Mouse (Mus musculus): ENCODE results near the gene Foxj3.
A peak's percentile ranks its signal among the peaks of the same experiment; 100 is the strongest.
"Not testable (repeated sequence)": the region's sequence is repeated elsewhere in the genome, so short reads cannot be mapped to it uniquely, and the experiment has no call there.

Gene Foxj3

DNA sequence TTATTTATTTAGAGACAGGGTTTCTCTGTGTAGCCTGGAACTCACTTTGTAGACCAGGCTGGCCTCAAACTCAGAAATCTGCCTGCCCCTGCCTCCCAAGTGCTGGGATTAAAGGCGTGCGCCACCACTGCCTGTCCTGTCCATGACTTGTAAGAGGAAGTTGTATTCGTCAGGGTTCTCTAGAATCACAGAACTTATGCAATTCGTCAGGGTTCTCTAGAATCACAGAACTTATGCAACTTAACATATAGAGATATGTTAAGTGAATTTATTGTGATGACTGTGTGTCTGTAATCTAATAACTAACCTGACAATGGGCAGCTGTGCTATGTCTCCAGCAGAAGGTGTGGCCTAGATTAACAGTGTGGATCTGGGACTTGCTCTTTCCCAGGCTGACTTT lies at the start of gene Foxj3:
TSS of gene Foxj3 (plus strand) at position 390 of the 400 bp plus-strand sequence.
- not testable (repeated sequence) for DNase-seq (ENCODE audit: inconsistent ontology term)

DNA sequence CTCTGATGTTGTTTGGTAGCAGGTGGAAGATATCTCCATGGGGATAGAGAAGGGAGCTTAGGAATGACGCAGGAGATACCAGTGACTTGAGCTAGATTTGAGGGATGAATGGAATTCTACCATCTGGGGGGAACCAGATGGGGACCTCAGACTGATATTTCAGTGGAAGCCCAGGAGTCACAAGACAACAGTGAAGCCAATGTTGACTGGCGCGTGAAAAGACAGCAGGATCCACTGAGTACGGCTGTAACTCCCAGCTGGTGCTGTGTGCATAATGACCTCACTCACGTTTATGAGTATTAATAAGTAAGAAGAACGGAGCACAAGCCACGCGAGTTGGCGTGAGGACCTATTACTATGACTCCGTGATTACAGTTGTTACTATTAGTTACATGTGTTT lies 47.1 kb upstream of the Foxj3 start:
- DNase-seq (ENCODE audit: inconsistent ontology term): no peak

DNA sequence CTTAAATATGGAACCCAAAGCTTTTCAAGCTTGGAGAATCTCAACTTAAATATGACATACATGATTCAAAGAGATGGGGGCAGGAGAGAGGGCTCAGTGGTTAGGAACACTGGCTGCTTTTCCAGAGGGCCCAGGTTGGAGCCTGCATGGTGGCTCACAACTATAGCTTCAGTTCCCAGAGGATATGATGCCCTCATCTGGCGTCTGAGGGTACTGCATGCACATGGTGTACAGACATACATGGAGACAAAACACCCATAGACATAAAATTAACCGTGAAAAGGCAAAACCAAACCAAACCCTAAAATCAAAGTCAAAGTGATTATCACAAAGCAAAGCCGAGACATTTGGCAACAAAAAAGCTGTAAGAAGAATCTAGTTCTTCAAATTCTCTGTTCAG lies 46.0 kb upstream of the Foxj3 start:
- DNase-seq (ENCODE audit: inconsistent ontology term): no peak

DNA sequence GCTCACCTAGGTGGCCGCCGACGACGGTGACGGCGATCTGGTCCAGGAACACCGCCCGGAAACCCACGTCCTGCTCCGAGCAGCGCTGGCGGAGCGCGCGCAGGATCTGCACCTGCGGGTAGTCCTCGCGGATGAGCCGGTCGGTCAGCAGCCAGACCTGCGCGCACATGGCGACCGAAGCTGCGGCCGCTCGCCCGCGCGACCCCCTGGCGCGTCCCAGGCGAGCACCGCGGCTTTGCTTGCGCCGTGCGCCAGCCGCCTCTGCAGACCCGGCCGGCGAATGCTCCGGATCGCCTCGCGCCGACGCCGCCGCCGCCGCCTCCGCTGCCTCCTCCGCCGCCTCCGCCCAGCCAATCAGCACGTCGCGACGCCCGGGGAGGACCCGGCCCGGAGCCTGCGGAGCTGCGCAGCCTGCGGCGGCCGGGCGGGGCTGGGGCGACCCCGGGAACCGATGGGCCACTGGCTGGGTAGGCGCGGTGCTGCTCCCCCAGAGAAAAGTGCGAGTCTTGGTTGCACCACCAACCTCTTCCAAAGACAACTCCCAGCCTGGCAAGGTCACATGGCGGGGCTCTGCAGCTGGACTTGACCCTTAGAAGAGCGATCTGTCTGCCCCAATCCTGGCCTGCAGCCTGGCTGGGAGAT lies 44.4 kb upstream of the Foxj3 start, which contains the start of gene Rimkla:
TSS of gene Rimkla (minus strand) at position 338 of the 642 bp plus-strand sequence.
- peak; percentile 79 for DNase-seq (ENCODE audit: inconsistent ontology term)

DNA sequence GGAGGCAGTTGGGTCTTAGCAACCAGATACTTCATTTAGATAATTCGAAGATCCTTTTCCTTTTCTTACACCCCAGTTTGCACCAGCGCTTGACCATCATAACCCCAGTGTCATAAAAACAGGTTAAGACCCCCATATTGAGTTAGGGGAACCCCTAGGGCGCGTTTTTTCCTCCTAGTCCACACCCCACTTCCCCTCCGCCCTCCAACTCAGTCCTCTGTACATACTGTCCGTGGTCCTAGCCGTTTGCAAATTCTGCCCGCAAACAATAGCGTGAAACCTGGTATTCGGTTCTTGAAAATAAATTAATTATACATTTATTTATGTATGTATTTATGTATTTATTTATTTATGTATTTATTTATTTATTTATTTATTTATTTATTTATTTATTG lies 43.9 kb upstream of the Foxj3 start:
- DNase-seq (ENCODE audit: inconsistent ontology term): no peak

DNA sequence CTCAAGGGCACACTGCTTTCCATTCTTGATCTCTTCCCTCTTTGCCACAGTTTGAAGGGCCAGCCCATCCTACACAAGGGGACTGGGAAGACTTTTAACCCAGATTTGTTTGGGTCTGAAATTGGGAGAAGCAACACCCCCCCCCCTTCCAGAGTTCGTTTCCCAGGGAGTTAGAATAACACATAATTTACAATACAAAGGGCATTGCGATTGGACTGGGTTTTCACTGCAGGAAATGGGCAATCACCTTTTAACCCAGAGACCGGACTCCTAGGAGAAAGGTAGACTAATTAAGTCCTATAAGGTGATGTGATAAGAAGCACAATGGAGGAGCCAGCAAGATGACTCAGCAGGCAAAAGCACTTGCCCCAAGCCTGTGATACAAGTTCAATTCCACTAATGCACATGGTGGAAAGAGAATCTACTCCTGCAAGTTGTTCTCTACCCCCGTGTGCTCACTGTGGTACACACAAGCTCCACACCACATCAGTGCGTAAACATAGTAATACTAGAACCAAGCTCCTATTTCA lies 38.4 kb upstream of the Foxj3 start:
- DNase-seq (ENCODE audit: inconsistent ontology term): no peak

DNA sequence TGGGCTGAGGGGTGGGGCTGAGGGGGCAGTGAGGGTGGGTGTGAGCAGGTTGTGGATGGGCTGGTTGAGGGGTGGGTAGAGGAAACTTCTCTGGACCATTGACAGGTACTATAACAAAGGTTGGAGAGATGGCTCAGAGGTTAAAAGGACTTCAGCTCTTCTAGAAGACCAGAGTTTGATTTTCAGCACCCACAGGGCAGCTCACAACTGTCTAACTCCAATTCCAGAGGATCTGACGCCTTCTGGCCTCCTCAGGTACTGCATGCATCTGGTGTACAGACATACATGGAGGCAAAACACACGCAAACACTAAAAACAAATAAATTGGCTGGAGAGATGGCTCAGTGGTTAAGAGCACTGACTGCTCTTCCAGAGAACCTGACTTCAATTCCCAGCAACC lies 25.2 kb upstream of the Foxj3 start:
- DNase-seq (ENCODE audit: inconsistent ontology term): no peak

DNA sequence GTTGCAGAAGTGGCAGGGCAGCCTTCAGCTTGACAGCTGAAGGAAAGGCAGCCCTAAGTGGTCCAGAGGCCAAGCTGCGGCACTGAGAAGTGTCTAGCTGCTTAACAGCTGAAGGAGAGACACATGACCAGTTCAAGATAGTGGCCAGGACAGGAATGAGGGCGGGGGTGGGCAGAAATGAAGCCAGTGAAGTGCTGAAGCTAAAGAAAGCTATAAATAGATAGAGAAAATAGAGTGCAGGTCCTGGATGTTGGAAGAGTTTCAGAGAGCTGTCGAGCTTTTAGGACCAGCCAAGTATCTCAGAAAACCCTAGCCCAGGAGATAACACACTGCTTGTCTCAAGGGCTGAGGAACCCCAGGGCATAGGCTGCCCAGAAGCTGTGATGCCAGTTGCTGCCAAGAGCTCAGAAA lies 24.1 kb upstream of the Foxj3 start:
- DNase-seq (ENCODE audit: inconsistent ontology term): peak; percentile 6

DNA sequence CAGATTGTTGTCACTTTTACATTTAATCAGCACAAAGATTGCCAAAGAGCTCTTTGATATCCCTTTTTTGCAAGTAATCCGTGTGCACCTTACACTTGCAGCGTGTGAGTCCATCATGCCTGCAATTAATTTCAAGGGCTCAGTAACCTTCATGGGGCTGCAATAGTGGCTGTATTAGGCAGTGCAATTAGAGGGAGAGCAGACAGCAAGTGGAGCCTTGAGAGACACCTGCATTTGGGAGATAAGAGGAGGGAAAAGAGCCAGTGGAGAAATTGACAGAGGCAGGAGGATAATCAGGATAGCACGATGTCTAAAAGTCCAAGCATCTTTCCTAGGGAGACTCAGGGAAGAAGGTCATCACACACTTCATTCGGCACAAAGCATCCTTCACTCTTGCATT lies 13.2 kb upstream of the Foxj3 start:
- no peak for DNase-seq (ENCODE audit: inconsistent ontology term)

DNA sequence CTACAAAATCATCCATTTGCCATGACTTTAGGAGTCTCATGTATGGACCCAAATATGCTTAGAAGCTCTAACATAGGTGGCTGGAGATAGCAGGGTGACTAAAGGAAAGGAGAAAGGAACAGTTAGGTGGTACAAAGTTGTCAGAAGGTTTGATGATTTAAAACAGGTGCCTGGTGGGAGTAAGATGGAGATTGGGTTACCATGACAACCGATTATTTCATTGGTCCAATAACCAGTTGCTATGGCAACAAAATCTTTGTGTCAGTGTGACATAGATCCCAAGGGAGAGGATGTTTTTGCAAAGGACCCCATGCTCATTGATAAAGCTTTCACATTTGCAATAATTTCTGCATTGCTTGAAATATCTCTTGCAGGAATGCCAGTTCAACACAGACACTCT lies 12.8 kb upstream of the Foxj3 start:
- DNase-seq (ENCODE audit: inconsistent ontology term): no peak

DNA sequence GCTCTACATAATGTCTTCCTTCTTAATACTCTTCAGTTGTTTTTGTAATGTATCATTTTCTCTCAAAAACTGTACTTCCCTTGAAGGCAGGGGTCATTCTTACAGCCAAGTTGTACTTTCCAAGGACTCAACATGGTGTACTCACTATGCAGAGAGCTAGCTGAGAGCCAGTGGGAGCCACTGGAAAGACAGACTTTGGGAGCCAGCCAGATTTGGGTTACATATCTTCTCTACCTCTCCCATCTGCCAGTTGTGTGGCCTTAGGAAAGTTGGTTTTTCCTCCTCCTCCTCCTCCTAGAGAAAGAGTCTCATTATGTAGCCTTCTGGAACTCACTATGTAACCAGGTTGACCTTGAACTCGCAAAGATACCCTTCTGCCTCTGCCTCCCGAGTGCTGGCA lies 12.3 kb upstream of the Foxj3 start:
- DNase-seq (ENCODE audit: inconsistent ontology term): no peak

DNA sequence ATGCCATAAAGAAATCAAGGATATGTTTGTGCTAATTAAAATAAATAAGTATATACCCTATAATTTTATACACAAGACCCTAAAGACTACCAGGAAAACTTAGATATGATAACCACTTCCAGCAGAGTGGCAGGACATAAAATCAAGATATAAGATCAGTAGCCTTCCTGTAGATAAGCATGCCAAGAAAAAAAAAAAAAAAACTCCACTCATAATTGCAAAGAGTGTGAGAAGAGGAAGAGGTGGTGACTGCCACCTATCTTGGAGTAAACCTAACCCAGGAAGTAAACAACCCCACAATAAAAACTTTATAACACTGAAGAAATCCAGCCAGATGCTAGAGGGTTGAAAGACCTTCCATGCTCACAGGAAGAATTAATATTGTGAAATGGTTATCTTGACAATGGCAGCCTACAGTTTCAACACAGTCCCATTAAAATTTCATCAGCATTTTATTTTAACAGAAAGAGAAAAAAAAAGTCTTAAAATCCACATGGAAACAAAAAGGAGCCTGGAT lies 10.4 kb upstream of the Foxj3 start:
- DNase-seq (ENCODE audit: inconsistent ontology term): no peak

DNA sequence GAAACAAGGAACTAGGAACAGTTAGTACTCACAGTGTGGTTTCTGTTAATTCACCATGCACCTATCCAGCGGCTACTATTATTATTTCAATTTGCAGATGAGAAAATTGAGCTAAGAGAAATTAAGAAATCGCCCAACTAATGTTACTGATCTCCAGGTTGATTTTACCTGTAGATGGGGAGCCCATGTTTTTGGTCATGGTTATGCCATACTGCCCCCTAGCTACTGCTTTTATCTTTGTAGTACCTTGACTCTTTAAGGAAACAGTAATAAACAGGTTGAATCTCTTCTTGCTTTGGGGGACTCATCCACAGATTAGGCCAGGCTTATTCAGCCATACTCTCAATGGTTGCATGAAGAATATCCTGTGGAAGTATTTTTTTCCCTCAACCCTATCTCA lies 5.0 kb upstream of the Foxj3 start:
- no peak for DNase-seq (ENCODE audit: inconsistent ontology term)

DNA sequence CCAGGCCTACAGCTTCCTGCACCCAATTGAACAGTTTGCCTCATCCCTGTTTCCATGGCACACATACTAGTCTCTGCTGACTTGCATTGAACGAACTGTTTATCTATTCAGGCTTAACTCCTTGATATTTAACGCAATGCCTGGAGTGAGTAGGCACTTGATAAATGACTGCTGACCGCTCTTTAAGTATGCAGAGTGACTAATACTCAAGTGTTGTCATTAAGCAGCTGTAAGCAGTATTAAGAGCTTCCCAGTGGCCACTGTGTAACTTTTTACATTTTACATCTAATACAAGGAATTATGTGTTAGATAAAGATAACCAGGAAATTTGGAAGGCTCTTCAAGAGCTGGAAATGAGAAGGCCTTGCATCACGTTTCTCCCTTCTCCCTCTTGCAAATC lies 1.7 kb upstream of the Foxj3 start:
- no peak for DNase-seq (ENCODE audit: inconsistent ontology term)

DNA sequence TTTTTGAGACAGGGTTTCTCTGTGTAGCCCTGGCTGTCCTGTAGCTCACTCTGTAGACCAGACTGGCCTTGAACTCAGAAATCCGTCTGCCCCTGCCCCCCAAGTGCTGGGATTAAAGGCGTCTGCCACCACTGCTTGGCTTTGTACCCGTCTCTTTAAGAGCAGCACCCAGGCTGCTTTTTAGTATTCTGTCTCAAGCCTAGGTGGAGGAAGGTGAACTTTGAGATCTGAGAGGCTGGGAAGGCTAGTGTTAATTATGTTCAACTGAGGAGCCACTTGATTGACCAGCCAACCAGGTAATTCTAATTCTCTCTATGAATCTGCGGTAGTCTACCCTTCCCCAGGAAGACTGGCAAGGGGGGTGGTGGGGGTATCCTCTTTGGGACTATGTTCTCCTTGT lies 632 bp downstream of the Foxj3 start:
- no peak for DNase-seq (ENCODE audit: inconsistent ontology term)

DNA sequence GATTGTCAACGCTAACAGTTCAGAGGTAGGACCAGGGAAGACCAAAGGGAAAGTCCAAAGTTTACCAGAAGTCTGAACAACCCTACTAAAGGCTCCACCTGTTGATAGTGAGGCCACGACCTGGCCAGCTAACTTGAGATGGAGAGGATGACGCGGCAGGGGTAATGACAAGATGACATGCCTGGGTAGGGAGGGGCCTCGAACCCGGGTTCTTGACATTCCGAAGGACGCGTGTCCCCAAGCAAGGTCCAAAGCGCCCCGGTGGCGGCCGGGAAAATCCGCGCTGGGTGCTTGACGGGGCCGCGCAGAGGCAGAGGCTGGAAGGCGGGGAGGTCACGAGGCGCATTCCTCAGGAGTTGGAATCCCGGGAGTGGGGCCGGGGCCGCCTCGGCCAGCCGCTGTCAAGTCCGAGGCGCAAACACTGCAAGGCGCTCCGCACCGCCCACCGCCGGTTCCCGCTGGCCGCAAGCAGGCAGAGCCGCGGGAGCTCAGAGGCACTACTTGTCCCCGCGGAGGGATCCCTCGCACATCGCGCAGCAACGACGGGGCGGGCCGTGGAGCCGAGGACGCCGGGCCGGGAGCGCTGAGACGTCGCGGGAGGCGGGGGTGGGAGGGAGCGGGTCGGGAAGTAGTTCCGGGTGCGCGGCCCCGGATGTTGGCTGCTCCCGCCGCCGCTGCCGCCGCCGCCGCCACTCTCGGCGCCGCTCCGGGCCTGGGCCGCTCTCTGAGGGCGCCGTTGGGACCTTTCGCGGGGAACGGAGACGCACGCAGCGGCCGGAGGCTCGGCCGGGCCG lies 2.4 kb downstream of the Foxj3 start, which contains the start of gene Frg2f1:
TSS of gene Frg2f1 (minus strand) at position 499 of the 794 bp plus-strand sequence.
- DNase-seq (ENCODE audit: inconsistent ontology term): peak; percentile 98

DNA sequence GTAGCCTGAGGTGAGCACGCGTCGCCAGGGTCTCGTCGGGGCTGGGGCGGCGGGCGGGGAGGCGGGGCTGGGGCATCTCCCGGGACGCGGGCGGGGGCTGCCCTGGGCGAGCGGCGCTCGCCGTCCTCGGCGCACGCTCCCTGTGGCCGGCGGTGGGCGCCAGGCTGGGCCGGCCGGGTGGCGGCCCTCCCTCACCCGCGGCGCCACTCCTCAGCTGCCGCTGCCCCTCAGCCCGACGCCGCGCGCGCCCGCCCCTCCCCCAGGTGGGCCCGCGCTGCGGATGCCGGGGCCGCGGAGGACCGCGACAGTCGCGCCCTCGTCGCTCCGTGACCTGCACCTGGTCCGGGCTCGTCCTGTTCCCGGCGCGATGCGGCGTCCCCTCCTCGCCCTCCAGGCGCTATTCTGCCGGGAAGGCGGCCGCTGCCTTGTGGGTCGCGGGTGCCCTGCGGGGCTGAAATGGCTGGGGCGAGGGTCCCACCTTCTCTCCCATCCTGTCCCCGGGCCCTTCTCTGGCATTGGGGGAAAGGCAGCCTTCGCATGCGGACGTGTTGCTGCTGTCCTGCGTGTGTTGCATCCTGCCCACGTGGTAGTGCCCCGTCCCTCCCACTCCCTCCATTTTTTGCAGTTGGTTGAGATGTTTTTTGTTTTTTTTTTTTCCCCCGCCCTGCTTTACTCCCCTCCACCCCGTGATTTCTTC lies 3.2 kb downstream of the Foxj3 start:
- peak; percentile 74 for DNase-seq (ENCODE audit: inconsistent ontology term)

DNA sequence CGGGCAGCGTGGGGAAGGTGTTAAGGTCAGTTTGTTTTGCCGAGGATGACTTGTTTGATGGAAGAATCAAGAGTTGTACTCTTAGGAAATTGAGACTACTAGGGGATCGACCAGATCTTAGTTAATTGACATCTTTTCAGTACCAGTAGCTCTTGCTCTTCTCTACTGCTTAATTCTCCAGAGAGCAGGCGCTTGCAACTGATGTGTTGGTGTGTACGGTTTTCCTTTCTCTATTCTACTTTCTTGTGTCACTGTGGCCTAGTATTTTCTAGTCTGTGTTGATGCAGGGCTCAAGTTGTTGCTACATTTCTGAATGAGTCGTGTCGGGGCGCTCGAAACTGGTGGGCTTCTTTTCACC lies 3.7 kb downstream of the Foxj3 start:
- DNase-seq (ENCODE audit: inconsistent ontology term): no peak

DNA sequence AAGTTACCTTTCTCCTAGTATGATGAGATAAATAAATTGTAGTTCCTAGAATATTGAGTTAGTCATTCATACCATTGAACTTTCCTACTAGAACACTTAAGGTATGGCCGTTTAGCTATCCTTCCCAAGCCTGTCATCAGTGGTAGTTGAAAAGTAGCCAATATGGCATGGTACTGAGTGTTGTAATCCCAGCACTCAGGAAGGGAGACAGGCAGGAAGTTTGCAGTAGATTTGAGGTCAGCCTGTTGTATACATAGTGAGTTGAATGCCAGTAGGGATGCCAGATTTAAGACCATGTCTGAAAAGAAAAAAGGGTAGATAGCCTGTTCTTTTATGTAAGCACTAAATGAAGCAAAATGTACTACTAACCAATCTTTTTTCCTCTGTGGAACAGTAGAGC lies 14.1 kb downstream of the Foxj3 start:
- no peak for DNase-seq (ENCODE audit: inconsistent ontology term)

DNA sequence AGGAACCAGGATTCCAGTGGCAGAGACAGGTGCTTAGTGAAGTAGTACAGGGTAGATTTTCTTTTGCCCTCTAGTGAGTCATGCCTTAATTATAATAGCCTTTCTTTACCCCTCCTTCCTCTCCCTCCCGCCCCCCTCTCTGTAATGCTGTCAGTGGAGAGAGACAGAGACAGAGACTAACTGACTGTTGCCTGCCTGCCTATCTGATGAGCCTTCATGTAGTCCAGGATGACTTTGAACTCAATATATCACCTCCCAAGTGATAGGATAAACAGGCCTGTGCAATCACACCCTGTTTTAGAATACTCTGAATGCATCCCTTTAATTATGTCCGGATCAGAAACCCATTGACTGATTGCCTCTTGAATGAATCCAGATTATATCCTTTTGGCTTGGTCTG lies 18.7 kb downstream of the Foxj3 start:
- peak; percentile 22 for DNase-seq (ENCODE audit: inconsistent ontology term)

DNA sequence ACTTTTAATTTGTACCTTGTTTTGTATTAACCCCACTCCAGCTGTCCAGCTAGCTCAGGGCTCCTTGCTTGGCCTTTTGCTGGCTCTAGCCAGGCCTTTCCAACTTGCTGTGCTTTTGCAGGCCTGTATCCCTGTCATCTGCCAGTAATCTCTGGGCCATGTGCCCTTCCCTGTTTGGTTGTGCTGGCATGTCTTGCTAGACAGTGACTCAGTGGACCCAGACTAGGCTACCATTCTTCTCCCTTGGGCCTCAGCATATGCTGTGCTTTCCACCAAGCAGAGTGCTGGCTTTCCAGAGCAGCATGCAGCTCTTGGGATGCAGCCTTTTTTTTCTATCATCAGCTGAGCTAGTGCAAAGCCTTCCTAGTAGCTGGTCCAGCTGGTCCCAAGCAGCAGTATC lies 26.3 kb downstream of the Foxj3 start:
- peak; percentile 15 for DNase-seq (ENCODE audit: inconsistent ontology term)

DNA sequence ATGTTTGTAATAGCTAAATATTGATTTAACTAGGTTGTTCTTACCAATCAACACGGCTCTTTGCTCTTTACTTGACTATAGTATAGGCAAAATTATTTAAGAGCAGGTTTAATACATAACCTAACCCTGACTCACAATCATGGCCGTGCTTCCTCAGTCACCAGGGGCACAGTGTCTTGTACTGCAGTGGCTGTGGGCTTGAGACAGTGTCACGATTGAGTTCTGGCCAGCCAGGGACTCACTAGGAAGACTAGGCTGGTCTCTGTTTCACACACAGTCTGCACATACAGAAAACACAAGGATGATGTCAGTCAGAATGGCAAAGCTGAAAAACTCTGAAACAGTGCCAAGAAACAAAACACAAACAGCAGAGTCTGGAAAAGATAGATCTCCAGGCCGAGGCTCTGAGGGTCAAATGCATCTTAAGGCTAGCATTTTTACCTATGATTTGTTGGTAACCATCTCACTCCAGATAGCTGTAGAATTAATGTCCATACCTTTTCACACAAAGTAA lies 29.6 kb downstream of the Foxj3 start:
- DNase-seq (ENCODE audit: inconsistent ontology term): no peak
